Mouse (Mus musculus) liver, postnatal 0 days (tissue): ENCODE data around the gene Mcm10. TPM values are rescaled to one million over a fixed set of nuclear protein-coding genes. Genes with fewer than 3 reads are reported as not detected.

ENCODE experiments used
- ATAC-seq: fragments of 200-750 bp; cut with Nextera tagmentation; 2 replicates; pipeline ENCODE4 v1.8.0; 2017; ENCODE audit warnings: mild to moderate bottlenecking, moderate library complexity
- DNase-seq: peaks from one replicate; pipeline ENCODE4 v3.0.0-alpha.2; 2016
- H3K27ac ChIP-seq: fragments of 300-500 bp; sonication (generic); 2 replicates; pipeline ENCODE4 v1.5.1; 2014; ENCODE audit warnings: antibody characterized with exemption, moderate library complexity, mild to moderate bottlenecking, low read depth
- H3K27me3 ChIP-seq: fragments of 300-500 bp; sonication (generic); 2 replicates; pipeline ENCODE4 v1.6.1; 2014; ENCODE audit warnings: low read length, control low read depth, mixed read lengths; ENCODE audit not compliant: insufficient read depth
- H3K36me3 ChIP-seq: fragments of 300-500 bp; sonication (generic); replicated peaks from 2 replicates; pipeline ENCODE4 v1.6.1; 2014; ENCODE audit warnings: mild to moderate bottlenecking, control low read depth, low read length, moderate library complexity, mixed read lengths; ENCODE audit not compliant: insufficient read depth
- H3K4me1 ChIP-seq: fragments of 300-500 bp; sonication (generic); 2 replicates; pipeline ENCODE4 v1.6.1; 2014; ENCODE audit warnings: antibody characterized with exemption, mild to moderate bottlenecking, control low read depth; ENCODE audit not compliant: insufficient read depth
- H3K4me2 ChIP-seq: fragments of 300-500 bp; sonication (generic); 2 replicates; pipeline ENCODE4 v1.6.1; 2014; ENCODE audit warnings: low read depth, mild to moderate bottlenecking, low read length, moderate library complexity, mixed read lengths
- H3K4me3 ChIP-seq: fragments of 300-500 bp; sonication (generic); 2 replicates; pipeline ENCODE4 v1.5.1; 2014; ENCODE audit warnings: low read depth, low read length
- H3K9ac ChIP-seq: fragments of 300-500 bp; sonication (generic); replicated peaks from 2 replicates; pipeline ENCODE4 v1.6.1; 2014; ENCODE audit warnings: mild to moderate bottlenecking, moderate library complexity
- H3K9me3 ChIP-seq: fragments of 300-500 bp; sonication (generic); 2 replicates; pipeline ENCODE4 v1.6.1; 2016; ENCODE audit warnings: mild to moderate bottlenecking, control low read depth, low read length, mixed read lengths
- CTCF ChIP-seq: sonication (generic); IDR thresholded peaks from 2 replicates; pipeline ENCODE4 v1.5.1; 2016; ENCODE audit warnings: antibody characterized with exemption, low read depth
- EP300 ChIP-seq: IDR thresholded peaks from 2 replicates; pipeline ENCODE4 v1.6.1; 2016; ENCODE audit warnings: antibody characterized with exemption, low read depth, mild to moderate bottlenecking
- WGBS: fragments of 180-500 bp; shearing (Covaris S2); extraction: QIAGEN DNeasy Blood & Tissue Kit; methylation state at CpG from one replicate; pipeline ENCODE4 v1.1.7; 2014; ENCODE audit not compliant: insufficient replicate concordance; 5-methylcytosine and 5-hydroxymethylcytosine counted together
- polyA plus RNA-seq: library from polyadenylated mRNA; unstranded; fragments of >200 nt; fragmentation: Nextera tagmentation; extraction: Ambion mirVana; gene quantifications from 2 replicates; pipeline ENCODE4 v1.2.1, GENCODE M21; 2015

Gene Mcm10
- polyA plus RNA-seq, result 10.5 and 12.2 TPM in 2 replicates

DNA sequence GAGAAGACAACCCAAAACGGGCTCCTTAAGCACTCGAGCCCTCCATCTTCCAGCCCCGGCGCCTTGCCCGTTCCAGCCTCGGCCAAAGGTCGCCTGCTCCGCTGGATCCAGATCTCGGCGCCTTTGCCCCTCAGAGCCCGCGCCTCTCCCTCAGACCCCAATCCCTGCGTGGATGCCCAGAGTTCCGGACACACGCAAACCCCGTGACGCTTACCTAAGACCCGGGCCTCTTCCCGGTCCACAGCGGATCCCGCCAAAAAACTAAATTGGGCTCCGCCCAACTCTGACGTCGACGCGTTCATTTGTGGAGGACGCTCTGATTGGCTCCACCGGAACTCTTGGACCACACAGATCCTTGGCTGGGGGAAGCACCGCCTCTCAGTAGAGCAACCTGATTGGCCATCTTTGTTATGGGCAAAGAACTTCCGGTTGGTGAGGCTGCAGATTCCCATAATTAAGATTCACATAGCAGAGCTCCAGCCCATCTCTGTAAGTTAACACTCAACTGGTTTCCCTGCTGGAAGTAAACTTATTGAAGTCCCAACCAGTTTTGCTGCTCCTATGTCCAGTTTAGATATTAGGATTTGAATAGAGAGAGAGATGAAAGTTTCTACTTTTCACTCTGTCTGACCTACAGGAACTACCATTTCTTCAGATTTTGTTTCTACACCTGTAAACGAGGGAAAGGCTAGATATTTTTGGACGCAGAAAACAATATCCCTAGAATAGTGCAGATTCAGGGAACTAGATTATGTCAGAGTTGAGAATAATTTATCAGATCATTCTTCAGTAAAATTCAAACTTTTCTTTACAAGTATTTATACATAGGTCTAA is at the start of gene Mcm10:
Gene Mcm10, minus strand, starts transcription at position 301 of the 834 bp plus-strand sequence.
- Histone ChIP-seq H3K36me3 (peaks cover 14% of the 10 kb centered on the region), H3K9ac (peak within 1 kb of the TSS; percentile 82), H3K4me3 (peak within 1 kb of the TSS; percentile 92), H3K9me3 (no peaks in the 10 kb centered on the region), H3K4me1 (peaks cover 6% of the 10 kb centered on the region; the same call in 1 of the 2 replicates), H3K27ac (peak within 1 kb of the TSS; percentile 57), H3K27me3 (no peaks in the 10 kb centered on the region), H3K4me2 (peak within 1 kb of the TSS; percentile 80)
- DNase-seq (peak; percentile 95), ATAC-seq (peak; percentile 100)
- 3% methylated on average over 32 of the region's 32 CpGs for WGBS
- TF ChIP-seq EP300, result peak; percentile 53; the same call in 1 of the 2 replicates
- TF ChIP-seq CTCF, result no peak

DNA sequence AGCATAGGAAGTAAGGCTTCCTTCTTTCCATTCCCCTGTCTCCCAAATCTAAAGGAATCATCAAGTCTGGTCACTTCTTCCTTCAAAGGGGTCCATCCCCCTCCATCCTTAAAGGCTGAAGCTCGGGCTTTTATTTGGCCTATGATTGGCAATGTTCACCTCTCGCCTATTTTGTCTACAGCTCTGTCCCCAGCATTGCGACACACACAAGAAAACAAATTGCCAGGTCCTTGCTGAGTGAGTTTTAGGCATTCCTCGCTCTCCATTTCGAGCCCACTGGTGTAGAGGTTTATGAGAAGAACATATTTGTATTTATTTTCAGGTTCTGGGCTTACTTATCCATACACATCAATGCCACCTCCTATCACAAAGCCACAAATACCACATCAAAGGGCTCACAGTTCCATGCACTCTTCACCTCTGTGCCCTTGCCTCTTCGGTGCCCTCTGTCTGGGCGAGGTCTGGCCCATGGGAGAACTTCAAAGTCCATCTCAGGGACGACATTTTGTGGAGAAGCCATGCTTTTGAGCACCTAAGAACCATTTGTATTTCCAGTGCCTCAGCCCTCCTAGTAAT is 48.6 kb upstream of the Mcm10 start:
- Histone ChIP-seq H3K4me1 (peaks cover 15% of the 10 kb centered on the region), H3K4me2 (peak overlapping the region; percentile 72), H3K9ac (0 out of 2 replicates have a peak overlapping the region, but pooled peaks have one; percentile 6), H3K9me3 (no peaks in the 10 kb centered on the region), H3K4me3 (no peak overlapping the region), H3K36me3 (peaks cover 5% of the 10 kb centered on the region), H3K27me3 (no peaks in the 10 kb centered on the region), H3K27ac (peak overlapping the region; percentile 92)
- ATAC-seq (peak; percentile 51), DNase-seq (peak; percentile 33)
- 55% methylated on average over 8 of the region's 8 CpGs for WGBS
- TF ChIP-seq CTCF (no peak), EP300 (no peak)

DNA sequence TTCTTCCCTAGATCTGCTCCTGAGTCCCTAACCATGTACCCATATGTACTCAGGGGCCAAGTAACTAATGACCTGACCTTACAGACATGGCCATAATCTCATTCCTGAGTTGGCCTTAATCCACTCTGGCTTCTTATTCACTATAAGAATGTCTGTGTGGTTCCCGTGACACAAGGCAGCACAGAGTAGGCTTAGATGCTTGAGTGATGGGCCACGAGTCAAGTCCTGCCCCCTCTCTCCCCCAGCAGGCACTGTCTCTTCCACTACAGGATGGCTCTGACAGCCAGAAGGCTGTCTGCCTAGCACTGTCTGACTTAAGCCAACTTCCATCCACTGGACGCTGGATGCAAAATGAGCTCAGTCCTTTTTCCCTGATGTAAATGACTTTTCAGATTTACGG is 47.4 kb upstream of the Mcm10 start:
- H3K4me2 ChIP-seq, result no peak overlapping the region
- H3K4me1 ChIP-seq, result peaks cover 15% of the 10 kb centered on the region
- H3K27me3 ChIP-seq, result no peaks in the 10 kb centered on the region
- no peak overlapping the region for H3K9ac ChIP-seq
- no peak for DNase-seq
- peaks cover 8% of the 10 kb centered on the region for H3K36me3 ChIP-seq
- no peaks in the 10 kb centered on the region for H3K9me3 ChIP-seq
- no peak overlapping the region for H3K4me3 ChIP-seq
- WGBS, result 92% methylated on average over 4 of the region's 4 CpGs
- no peak overlapping the region for H3K27ac ChIP-seq
- TF ChIP-seq EP300, result no peak
- TF ChIP-seq CTCF, result no peak
- ATAC-seq, result no peak

DNA sequence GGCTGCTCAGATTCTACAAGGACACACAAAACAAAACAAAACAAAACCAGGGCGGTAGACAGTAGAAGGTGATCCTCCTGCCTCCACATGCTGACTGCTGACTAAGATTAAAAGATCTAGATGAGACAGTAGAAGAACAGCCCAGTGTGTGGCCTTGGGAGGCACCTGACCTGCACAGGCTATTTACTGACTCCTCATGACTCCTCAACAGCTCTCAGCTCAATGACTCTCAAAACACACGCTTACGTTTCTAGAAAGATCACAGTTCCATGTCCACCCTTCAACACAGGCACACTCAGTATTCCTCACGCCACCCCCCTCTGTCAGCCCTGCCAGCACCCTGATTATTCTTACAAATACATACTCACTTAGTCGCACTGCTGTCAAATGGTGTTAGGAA is 45.8 kb upstream of the Mcm10 start:
- H3K27ac ChIP-seq, result no peak overlapping the region
- TF ChIP-seq CTCF (no peak), EP300 (no peak)
- H3K9ac ChIP-seq, result no peak overlapping the region
- no peak for DNase-seq
- no peak for ATAC-seq
- H3K27me3 ChIP-seq, result no peaks in the 10 kb centered on the region
- no peak overlapping the region for H3K4me3 ChIP-seq
- 85% methylated on average over 5 of the region's 5 CpGs for WGBS
- peaks cover 18% of the 10 kb centered on the region for H3K36me3 ChIP-seq
- H3K4me1 ChIP-seq, result peaks cover 8% of the 10 kb centered on the region
- H3K4me2 ChIP-seq, result no peak overlapping the region
- no peaks in the 10 kb centered on the region for H3K9me3 ChIP-seq

DNA sequence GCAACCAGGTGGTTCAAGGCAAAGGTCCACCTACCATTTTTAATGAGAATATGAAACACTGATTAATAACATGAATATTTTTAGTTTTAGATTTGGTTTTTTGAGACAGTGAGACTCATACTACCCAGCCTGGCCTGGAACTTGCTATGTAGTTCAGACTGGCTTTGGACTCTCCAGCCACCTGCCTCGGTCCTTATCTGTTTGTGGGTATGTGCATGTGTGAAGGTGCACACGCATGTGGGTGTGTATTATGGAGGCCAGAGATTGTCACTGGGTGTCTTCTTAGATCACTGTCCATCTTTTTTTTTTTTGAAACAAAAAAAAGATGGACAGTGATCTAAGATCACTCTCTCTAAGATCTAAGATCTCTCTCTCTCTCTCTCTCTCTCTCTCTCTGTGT is 38.0 kb upstream of the Mcm10 start:
- DNase-seq (no peak), ATAC-seq (no peak)
- TF ChIP-seq EP300 (no peak), CTCF (no peak)
- Histone ChIP-seq H3K9ac (no peak overlapping the region), H3K4me2 (no peak overlapping the region), H3K9me3 (no peaks in the 10 kb centered on the region), H3K4me3 (no peak overlapping the region), H3K27me3 (no peaks in the 10 kb centered on the region), H3K27ac (no peak overlapping the region), H3K36me3 (peaks cover 54% of the 10 kb centered on the region), H3K4me1 (no peaks in the 10 kb centered on the region)
- WGBS, result 61% methylated on average over 2 of the region's 2 CpGs

DNA sequence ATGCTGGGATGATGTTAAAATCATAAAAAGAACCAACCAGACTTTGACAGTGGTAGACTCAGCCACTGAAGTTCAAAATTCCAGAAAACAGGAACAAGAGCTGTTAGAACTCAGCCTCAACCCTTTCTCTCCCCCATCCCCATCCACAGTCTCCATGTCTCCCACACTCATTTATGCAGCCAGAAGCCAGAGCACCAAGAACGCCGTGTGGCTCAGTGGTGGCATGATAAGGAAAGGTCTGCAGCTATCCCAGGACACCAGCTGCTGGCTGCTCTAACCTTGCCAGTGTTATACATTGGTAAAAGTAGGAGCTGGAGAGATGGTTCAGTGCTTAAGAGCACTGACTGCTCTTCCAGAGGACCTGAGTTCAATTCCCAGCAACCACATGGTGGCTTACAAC is 34.4 kb upstream of the Mcm10 start:
- H3K4me3 ChIP-seq, result no peak overlapping the region
- no peak overlapping the region for H3K4me2 ChIP-seq
- no peaks in the 10 kb centered on the region for H3K9me3 ChIP-seq
- no peak for TF ChIP-seq CTCF
- no peak for TF ChIP-seq EP300
- ATAC-seq, result 0 out of 2 replicates have a peak, but pooled peaks have one; percentile 20
- H3K9ac ChIP-seq, result no peak overlapping the region
- peaks cover 18% of the 10 kb centered on the region for H3K4me1 ChIP-seq
- H3K27ac ChIP-seq, result no peak overlapping the region
- WGBS, result 62% methylated on average over 2 of the region's 2 CpGs
- no peaks in the 10 kb centered on the region for H3K27me3 ChIP-seq
- peaks cover 55% of the 10 kb centered on the region for H3K36me3 ChIP-seq
- no peak for DNase-seq
